Mouse (Mus musculus) embryo, embryonic 10.5 days (tissue): ENCODE measurements around the gene Zscan4-ps3.
"Not testable (repeated sequence)": the region's sequence is repeated elsewhere in the genome, so short reads cannot be mapped to it uniquely, and the experiment has no call there.

ENCODE experiments used
- DNase-seq: peaks from one replicate; pipeline ENCODE4 v3.0.0-alpha.2; 2015; ENCODE audit warnings: low spot score

The Zscan4-ps3 gene

GRCm38 (mm10) chr7:11609008-11609407 lies at the start of gene Zscan4-ps3:
Gene Zscan4-ps3 (plus strand): TSS chr7:11609308.
- DNase-seq, result not testable (repeated sequence)

GRCm38 (mm10) chr7:11617082-11617481 lies 8.0 kb downstream of the Zscan4-ps3 start:
- DNase-seq, result peak; percentile 71
